Mouse (Mus musculus) brain, embryonic 14.5 days (tissue): ENCODE results near the gene Ptgdr2.

Source experiments
- CTCF ChIP-seq: fragments of 200-500 bp; IDR thresholded peaks from 2 replicates; pipeline ENCODE4 v1.5.1; 2012; ENCODE audit warnings: inconsistent platforms, mild to moderate bottlenecking, moderate library complexity, borderline replicate concordance; ENCODE audit not compliant: insufficient read depth, insufficient read length; ENCODE audit errors: extremely low read depth
- POLR2A ChIP-seq: fragments of 200-500 bp; IDR thresholded peaks from 2 replicates; pipeline ENCODE4 v1.6.1; 2012; ENCODE audit warnings: mild to moderate bottlenecking, inconsistent platforms, borderline replicate concordance; ENCODE audit not compliant: poor library complexity, insufficient read depth, insufficient read length, severe bottlenecking; ENCODE audit errors: extremely low read depth

DNA sequence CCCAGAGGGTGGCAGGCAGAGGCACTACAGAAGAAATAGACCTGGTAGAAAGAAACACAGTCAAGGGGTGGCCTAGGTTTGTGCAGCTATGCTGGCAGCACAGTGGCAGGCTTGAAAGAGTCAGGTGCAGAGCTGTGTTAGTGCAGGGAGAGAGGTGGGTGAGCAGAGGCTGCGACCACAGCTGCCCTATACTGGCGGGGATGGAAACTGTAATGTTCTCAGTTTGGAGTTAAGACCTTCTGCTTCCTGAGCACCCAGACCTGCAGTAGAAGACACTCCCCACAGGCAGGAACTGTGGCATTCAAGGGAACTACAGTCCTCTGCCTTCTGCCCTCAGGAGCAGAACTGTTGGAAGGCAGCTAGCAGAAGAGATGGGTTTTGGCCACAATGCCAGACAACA, 22.1 kb upstream of the Ptgdr2 start:
- TF ChIP-seq CTCF (no peak), POLR2A (no peak)
